Mouse (Mus musculus) megakaryocyte progenitor cell, adult 5-6 weeks (primary cell): ENCODE measurements around the gene Foxo6. TPM values are rescaled to one million over a fixed set of nuclear protein-coding genes. Genes with fewer than 3 reads are reported as not detected.

Source experiments
- total RNA-seq, 2 experiments: library from RNA; stranded (forward) in 1 of 2; stranded (reverse) in 1 of 2; fragments of 157-497, 149-512 nt in 1 of 2; fragments of 200-1000 nt in 1 of 2; gene quantifications; 2 replicates each; pipeline versions ENCODE4 v1.2.3 to v1.2.4; 2015 to 2017

Gene Foxo6
- total RNA-seq, 2 experiments from 2014 or later: not detected

Other genes with a start within 250 kb of the Foxo6 start
- gene AL607142.1, start 222.4 kb downstream of the Foxo6 start, total RNA-seq (2015): not detected in 2 replicates
- not detected in 2 replicates for gene AL607142.1, start 222.4 kb downstream of the Foxo6 start, total RNA-seq (2017)
- gene Edn2, start 126.1 kb downstream of the Foxo6 start, total RNA-seq (2015): not detected in 2 replicates
- gene Edn2, start 126.1 kb downstream of the Foxo6 start, total RNA-seq (2017): 0.24 TPM in 1 of 2 replicates, not detected in the other
- gene Scmh1, start 117.9 kb upstream of the Foxo6 start, total RNA-seq (2015): 50.5 and 60.6 TPM in 2 replicates
- gene Scmh1, start 117.9 kb upstream of the Foxo6 start, total RNA-seq (2017): 11.6 and 16.0 TPM in 2 replicates
- not detected in 2 replicates for gene Slfnl1, start 244.9 kb upstream of the Foxo6 start, total RNA-seq (2015)
- gene Slfnl1, start 244.9 kb upstream of the Foxo6 start, total RNA-seq (2017): not detected in 2 replicates